Mouse (Mus musculus) heart, embryonic 14.5 days (tissue): ENCODE results near the gene Ccdc163. TPM values are rescaled to one million over a fixed set of nuclear protein-coding genes. Genes with fewer than 3 reads are reported as not detected.

ENCODE experiments used
- ATAC-seq: fragments of 200-750 bp; cut with Nextera tagmentation; 2 replicates; pipeline ENCODE4 v1.8.0; 2017; ENCODE audit warnings: low read depth, moderate TSS enrichment; ENCODE audit not compliant: insufficient number of reproducible peaks, insufficient read depth, low FRiP score
- H3K27ac ChIP-seq, 2 experiments: fragments of 200-500 bp in 1 of 2; fragments of 300-500 bp in 1 of 2; sonication (generic) in 1 of 2; replicated peaks in 1 of 2; 2 replicates each; pipeline ENCODE4 v1.5.1; 2012 to 2014; ENCODE audit warnings: low read depth in 2 of 2, low read length in 2 of 2, control low read depth in 1 of 2, mild to moderate bottlenecking in 1 of 2, mixed read lengths in 1 of 2; ENCODE audit not compliant: control insufficient read depth in 1 of 2, insufficient read depth in 1 of 2
- H3K27me3 ChIP-seq: fragments of 300-500 bp; sonication (generic); 2 replicates; pipeline ENCODE4 v1.6.1; 2014; ENCODE audit warnings: mild to moderate bottlenecking, low read length, control low read depth; ENCODE audit not compliant: control insufficient read depth, insufficient read depth
- H3K36me3 ChIP-seq: fragments of 300-500 bp; sonication (generic); 2 replicates; pipeline ENCODE4 v1.6.1; 2014; ENCODE audit warnings: mild to moderate bottlenecking, control low read depth, low read length, mixed read lengths; ENCODE audit not compliant: control insufficient read depth, insufficient read depth
- H3K4me1 ChIP-seq, 2 experiments: fragments of 200-500 bp in 1 of 2; fragments of 300-500 bp in 1 of 2; sonication (generic) in 1 of 2; 2 replicates each; pipeline ENCODE4 v1.6.1; 2012 to 2014; ENCODE audit warnings: low read length in 2 of 2, control low read depth in 1 of 2, mixed read lengths in 1 of 2; ENCODE audit not compliant: control insufficient read depth in 2 of 2, insufficient read depth in 2 of 2
- H3K4me2 ChIP-seq: fragments of 300-500 bp; sonication (generic); 2 replicates; pipeline ENCODE4 v1.6.1; 2014; ENCODE audit warnings: mild to moderate bottlenecking, low read length
- H3K4me3 ChIP-seq, 2 experiments: fragments of 200-500 bp in 1 of 2; fragments of 300-500 bp in 1 of 2; sonication (generic) in 1 of 2; 2 replicates each; pipeline ENCODE4 v1.5.1; 2012 to 2014; ENCODE audit warnings: low read length in 2 of 2, mild to moderate bottlenecking in 2 of 2, control low read depth in 1 of 2, low read depth in 1 of 2, moderate library complexity in 1 of 2; ENCODE audit not compliant: control insufficient read depth in 1 of 2, insufficient read depth in 1 of 2
- H3K9ac ChIP-seq: fragments of 300-500 bp; sonication (generic); 2 replicates; pipeline ENCODE4 v1.6.1; 2014; ENCODE audit warnings: mild to moderate bottlenecking, low read length
- H3K9me3 ChIP-seq: fragments of 300-500 bp; sonication (generic); 2 replicates; pipeline ENCODE4 v1.6.1; 2016; ENCODE audit warnings: low read length, control low read depth; ENCODE audit not compliant: control insufficient read depth
- WGBS: fragments of 180-500 bp; shearing (Covaris S2); extraction: QIAGEN DNeasy Blood & Tissue Kit; methylation state at CpG from one replicate; pipeline ENCODE4 v1.1.7; 2014; 5-methylcytosine and 5-hydroxymethylcytosine counted together
- polyA plus RNA-seq: library from polyadenylated mRNA; unstranded; fragments of >200 nt; fragmentation: Nextera tagmentation; extraction: Ambion mirVana; gene quantifications from 2 replicates; pipeline ENCODE4 v1.2.1, GENCODE M21; 2014

The Ccdc163 gene
- polyA plus RNA-seq, 1 experiment from 2014 or later: 20.5 TPM

GRCm38 (mm10) chr4:116721098-116721628, 12.9 kb downstream of the Ccdc163 start:
- H3K27me3 ChIP-seq: no peaks in the 10 kb centered on the region
- H3K36me3 ChIP-seq: no peaks in the 10 kb centered on the region
- 0% methylated on average over 29 of the region's 29 CpGs for WGBS
- H3K4me1 ChIP-seq: peaks cover 3 to 17% of the 10 kb centered on the region in 2 experiments; a peak in 3 of 4 replicates
- no peaks in the 10 kb centered on the region for H3K9me3 ChIP-seq
- no peak for ATAC-seq
- H3K4me3 ChIP-seq: peak overlapping the region; percentile 64 to 80
- H3K9ac ChIP-seq: peak overlapping the region; percentile 82
- H3K27ac ChIP-seq: peak overlapping the region; percentile 41 to 89
- H3K4me2 ChIP-seq: peak overlapping the region; percentile 95

DNA sequence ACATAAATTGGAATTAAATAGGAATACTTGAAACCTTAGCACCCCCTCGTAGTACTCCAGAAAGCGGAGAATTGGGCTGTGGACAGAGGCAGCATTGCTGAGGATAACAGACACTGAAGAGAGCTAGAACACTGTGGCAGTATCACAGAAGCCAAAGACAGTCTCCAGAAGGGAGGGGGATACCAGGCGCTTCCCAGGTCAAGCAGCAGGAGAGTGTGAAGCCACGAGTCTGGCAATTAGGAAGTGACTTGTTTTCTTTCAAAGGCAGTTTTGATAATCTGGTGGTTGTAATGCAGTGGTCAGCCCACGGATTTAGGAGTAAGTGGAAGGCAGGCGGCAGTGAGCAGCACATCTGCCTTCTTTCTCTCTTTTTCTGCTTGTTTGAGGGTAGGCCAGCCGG, 13.9 kb downstream of the Ccdc163 start:
- peaks cover 3 to 17% of the 10 kb centered on the region in 2 experiments; a peak in 3 of 4 replicates for H3K4me1 ChIP-seq
- no peak overlapping the region for H3K27ac ChIP-seq
- H3K9me3 ChIP-seq: no peaks in the 10 kb centered on the region
- H3K9ac ChIP-seq: peak overlapping the region; percentile 82; the same call in 1 of the 2 replicates
- peak overlapping the region; percentile 95 for H3K4me2 ChIP-seq
- H3K36me3 ChIP-seq: no peaks in the 10 kb centered on the region
- no peaks in the 10 kb centered on the region for H3K27me3 ChIP-seq
- ATAC-seq: no peak
- 28% methylated on average over 7 of the region's 7 CpGs for WGBS
- H3K4me3 ChIP-seq: 0 out of 4 replicates have a peak overlapping the region, but pooled peaks of 1 of the 2 experiments have one; percentile 80

- Histone ChIP-seq H3K27me3 (no peaks in the 10 kb centered on the region), H3K4me1 (peaks cover 3 to 14% of the 10 kb centered on the region in 2 experiments; a peak in 3 of 4 replicates), H3K9me3 (no peaks in the 10 kb centered on the region), H3K4me2 (no peak overlapping the region), H3K9ac (no peak overlapping the region), H3K27ac (no peak overlapping the region), H3K4me3 (no peak overlapping the region), H3K36me3 (no peaks in the 10 kb centered on the region)
- no peak for ATAC-seq
- 68% methylated on average over 5 of the region's 5 CpGs for WGBS
These were observed 17.1 kb downstream of the Ccdc163 start for GRCm38 (mm10) chr4:116725444-116725843.

DNA sequence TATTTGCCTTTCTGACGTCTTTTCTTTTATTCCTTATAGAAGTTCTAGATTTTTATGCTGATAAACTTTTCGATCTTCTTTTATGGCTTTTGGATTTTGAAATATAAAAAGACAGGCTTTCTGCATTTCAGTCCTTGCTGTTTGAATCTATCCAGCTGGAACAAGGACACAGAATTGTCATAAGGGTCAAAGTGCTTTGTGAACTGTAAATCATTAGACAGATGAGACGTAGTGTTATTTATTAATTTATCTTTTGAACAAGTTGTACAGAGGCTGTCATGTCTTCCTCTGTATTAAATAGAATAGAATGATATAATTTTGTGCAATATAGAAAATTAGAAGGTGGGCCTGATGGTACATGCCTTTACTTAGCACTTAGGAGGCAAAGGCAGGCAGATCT, 19.1 kb downstream of the Ccdc163 start:
- WGBS: 82% methylated on average over 3 of the region's 3 CpGs
- H3K9ac ChIP-seq: no peak overlapping the region
- no peak overlapping the region for H3K4me3 ChIP-seq
- no peak overlapping the region for H3K4me2 ChIP-seq
- no peak for ATAC-seq
- H3K36me3 ChIP-seq: no peaks in the 10 kb centered on the region
- H3K27ac ChIP-seq: no peak overlapping the region
- H3K9me3 ChIP-seq: no peaks in the 10 kb centered on the region
- H3K27me3 ChIP-seq: no peaks in the 10 kb centered on the region
- H3K4me1 ChIP-seq: peaks cover 4 to 6% of the 10 kb centered on the region in 2 experiments; a peak in 3 of 4 replicates

DNA sequence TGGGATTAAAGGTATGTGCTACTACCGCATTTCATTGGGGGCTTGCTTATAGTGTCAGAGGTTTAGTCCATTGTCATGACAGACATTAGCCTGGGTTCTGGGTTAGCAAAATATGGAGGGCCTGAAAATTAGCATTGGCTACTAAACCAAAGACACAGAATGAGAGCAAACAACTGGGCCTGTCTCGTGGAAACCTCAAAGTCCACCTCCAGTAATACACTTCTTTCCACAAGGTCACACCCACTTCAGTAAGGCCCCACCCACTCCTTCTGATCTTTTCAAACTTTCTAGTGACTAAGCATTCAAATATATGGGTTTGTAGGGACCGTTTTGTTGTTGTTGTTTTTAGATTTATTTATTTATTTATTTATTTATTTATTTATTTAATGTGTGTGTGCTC, 21.2 kb downstream of the Ccdc163 start:
- no peaks in the 10 kb centered on the region for H3K36me3 ChIP-seq

GRCm38 (mm10) chr4:116731077-116731476, 22.8 kb downstream of the Ccdc163 start:
- H3K27me3 ChIP-seq: no peaks in the 10 kb centered on the region
- H3K27ac ChIP-seq: no peak overlapping the region
- no peaks in the 10 kb centered on the region for H3K36me3 ChIP-seq
- no peak overlapping the region for H3K9ac ChIP-seq
- H3K4me3 ChIP-seq: no peak overlapping the region
- H3K4me1 ChIP-seq: peaks cover 4% of the 10 kb centered on the region in 2 experiments; a peak in 2 of 4 replicates
- WGBS: 30% methylated on average over 9 of the region's 9 CpGs
- 0 out of 2 replicates have a peak overlapping the region, but pooled peaks have one; percentile 10 for H3K4me2 ChIP-seq
- H3K9me3 ChIP-seq: no peaks in the 10 kb centered on the region
- no peak for ATAC-seq

More for the DNA sequence above, 21.2 kb downstream of the Ccdc163 start:
- peaks cover 4% of the 10 kb centered on the region in 2 experiments; a peak in 2 of 4 replicates for H3K4me1 ChIP-seq
- WGBS: 91% methylated on average over 3 of the region's 3 CpGs
- ATAC-seq: no peak
- H3K4me2 ChIP-seq: no peak overlapping the region
- no peak overlapping the region for H3K4me3 ChIP-seq
- no peaks in the 10 kb centered on the region for H3K27me3 ChIP-seq
- H3K27ac ChIP-seq: no peak overlapping the region
- H3K9me3 ChIP-seq: no peaks in the 10 kb centered on the region
- H3K9ac ChIP-seq: no peak overlapping the region

- H3K4me3 ChIP-seq: no peak overlapping the region
- no peaks in the 10 kb centered on the region for H3K36me3 ChIP-seq
- peaks cover 4% of the 10 kb centered on the region in 2 experiments; a peak in 2 of 4 replicates for H3K4me1 ChIP-seq
- H3K9me3 ChIP-seq: no peaks in the 10 kb centered on the region
- no peak overlapping the region for H3K9ac ChIP-seq
- 64% methylated on average over 5 of the region's 5 CpGs for WGBS
- no peak overlapping the region for H3K27ac ChIP-seq
- ATAC-seq: no peak
- H3K4me2 ChIP-seq: no peak overlapping the region
- no peaks in the 10 kb centered on the region for H3K27me3 ChIP-seq
These were observed 24.0 kb downstream of the Ccdc163 start for GRCm38 (mm10) chr4:116732355-116732754.

DNA sequence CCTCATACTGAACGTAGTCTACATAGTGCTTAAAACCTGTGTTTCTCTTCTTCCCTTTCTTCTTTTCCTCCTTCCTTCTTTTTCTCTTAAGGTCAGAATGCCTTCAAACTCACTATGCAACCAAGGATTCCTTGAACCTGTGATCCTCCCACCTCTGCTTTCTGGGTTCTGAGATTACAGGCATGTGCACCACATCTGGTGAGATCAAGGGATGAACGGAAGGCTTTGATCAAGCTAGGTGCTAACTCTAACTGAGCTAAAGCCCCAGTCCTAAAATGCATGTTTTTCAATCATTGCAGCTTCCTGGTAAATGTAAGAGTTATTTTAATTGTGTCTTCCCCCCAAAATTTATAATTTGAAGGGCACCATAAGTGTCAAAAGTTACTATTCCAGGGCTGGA, 26.7 kb downstream of the Ccdc163 start:
- Histone ChIP-seq H3K4me2 (no peak overlapping the region), H3K36me3 (no peaks in the 10 kb centered on the region), H3K27ac (no peak overlapping the region), H3K9me3 (no peaks in the 10 kb centered on the region), H3K27me3 (no peaks in the 10 kb centered on the region), H3K4me1 (peaks cover 4% of the 10 kb centered on the region in 2 experiments; a peak in 2 of 4 replicates), H3K9ac (no peak overlapping the region), H3K4me3 (no peak overlapping the region)
- ATAC-seq: no peak
- 68% methylated on average over 2 of the region's 2 CpGs for WGBS
